Mouse (Mus musculus) testis, adult 10 weeks (tissue): ENCODE data around the gene Ago4. TPM values are rescaled to one million over a fixed set of nuclear protein-coding genes. Genes with fewer than 3 reads are reported as not detected.

Experiments
- polyA plus RNA-seq: library from polyadenylated mRNA; stranded (reverse); fragments of 350-450 nt; fragmentation: Illumina TruSeq; extraction: RNeasy Lipid Tissue Mini Kit (QIAGEN cat#74804); gene quantifications from one replicate; pipeline ENCODE4 v1.2.3, GENCODE M21; 2014; ENCODE audit warnings: low read depth, low replicate concordance

The Ago4 gene
- polyA plus RNA-seq = 14.2 TPM

DNA sequence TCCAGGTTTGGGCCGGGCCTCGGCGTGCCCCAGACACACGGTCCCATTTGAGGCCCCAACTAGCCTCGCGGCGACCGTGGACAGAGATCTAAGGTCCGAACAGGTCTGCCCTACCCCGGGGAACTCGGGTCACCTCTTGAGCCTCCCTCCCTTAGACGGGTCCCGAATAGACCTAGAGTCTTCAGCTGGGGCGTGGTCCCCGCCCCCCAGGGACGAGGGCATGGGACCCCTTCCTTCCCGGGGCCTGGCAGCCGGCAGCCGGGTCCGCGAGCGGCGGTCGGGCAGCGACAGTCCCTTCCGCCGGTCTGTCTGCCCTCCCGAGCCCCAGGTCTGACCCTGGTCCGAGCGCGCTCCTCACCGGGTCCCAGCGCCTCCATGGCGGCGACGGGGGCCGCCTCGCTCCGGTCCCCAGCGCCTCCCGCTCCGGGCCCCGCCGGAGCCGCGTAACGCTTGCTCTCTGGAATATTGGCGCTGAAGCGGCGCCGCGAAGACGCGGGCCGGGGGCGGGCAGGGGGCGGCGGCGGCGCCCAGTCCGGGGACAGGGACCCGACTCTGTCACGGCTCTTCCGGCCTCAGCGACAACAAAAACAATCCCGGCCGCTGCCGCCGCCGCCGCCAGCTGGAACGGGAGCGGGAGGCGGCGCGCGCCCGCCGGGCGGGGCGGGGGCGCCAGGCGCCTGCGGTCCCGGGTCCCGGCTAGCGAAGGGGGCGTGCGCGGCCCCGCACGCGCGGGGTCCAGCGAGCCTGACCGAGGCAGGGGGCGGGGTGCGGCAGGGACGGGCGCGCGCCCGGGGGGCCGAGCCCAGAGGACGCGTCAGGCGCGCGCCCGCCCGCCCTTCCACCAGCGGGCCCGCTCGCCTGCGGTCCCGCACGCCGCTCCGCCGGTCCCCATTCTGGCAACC, at the start of gene Ago4:
Ago4 (minus strand) TSS at position 646 of the 902 bp plus-strand sequence.

DNA sequence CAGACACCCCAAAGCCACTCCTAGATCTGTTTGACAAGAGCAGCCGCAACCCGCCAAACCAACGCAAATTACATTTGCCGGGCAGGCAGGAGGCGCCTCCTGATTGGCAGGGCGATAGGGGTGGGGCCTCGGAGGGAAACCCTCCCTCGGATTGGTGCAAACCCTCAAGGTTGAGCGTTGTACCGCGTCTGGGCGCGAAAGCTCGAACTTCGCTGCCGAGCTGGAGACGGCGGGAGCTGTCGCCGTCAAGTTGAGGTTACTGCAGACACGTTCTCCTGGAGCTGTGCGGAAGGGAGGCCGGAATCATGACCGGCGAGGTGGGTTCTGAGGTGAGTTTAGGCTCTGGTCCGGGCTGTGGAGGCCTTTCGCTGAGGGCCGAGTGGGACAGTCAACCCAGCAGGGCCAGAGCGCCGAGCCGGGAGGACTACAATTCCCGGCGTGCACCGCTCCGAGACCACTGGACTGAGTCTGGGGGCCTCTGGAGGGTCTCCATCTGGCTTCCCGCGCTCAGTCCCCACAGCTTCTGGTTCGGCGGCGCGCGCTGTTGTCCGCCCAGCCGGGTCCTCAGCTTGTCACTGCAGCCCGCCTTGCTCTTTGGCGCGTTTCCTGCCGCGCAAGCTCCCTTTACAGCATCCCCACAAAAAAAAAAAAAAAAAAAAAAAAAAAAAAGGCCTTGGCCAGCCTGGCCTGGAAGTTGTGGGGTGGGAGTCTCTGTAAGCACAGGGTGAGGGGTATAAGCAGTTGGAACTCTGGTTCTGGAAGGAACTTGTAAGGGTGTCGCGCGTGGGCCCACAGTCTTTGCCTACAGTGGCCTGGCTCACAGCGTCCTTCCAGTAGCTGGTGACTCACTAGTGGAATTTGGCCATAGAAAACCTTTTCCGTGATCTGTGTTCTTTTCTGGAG, 23.8 kb upstream of the Ago4 start, which contains the start of gene Clspn:
Clspn (plus strand) TSS at position 127 of the 903 bp plus-strand sequence.

DNA sequence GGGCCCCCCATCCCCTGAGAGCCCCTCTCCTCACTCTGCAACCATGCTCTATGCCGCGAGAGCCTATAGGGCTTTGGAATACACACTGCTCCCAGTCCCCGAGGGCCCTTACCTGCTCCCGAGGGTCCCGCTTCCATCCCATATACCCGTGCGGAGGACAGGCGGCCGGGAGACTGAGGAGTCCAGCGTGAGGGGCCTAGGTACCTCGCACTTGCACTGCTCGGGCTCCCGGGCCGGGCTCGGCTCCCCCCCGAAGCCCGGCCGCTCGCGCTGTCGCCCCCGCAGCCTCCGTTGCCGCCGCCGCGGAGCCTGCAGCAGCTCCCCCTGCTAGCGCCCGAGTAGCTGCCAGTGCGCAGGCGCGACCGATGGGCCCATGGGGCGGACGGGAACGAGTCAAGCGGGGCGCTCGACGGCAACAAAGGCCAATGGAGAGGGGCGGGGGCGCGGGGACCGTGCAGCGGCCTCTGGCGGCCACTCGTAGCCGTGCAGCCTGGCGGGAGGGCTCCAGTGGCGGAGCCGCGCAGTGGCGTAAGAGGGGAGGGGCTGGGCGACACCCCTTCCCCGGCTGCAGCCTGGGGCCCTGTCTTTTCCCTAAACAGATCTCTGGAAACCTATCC, 64.9 kb downstream of the Ago4 start, which contains the start of gene Ago1:
Ago1 (minus strand) TSS at position 299 of the 617 bp plus-strand sequence.

Other genes with a start within 250 kb of the Ago4 start
- 0.62 TPM for gene Col8a2, start 246.7 kb downstream of the Ago4 start, polyA plus RNA-seq
- 0.29 TPM for gene Adprhl2, start 211.8 kb downstream of the Ago4 start, polyA plus RNA-seq
- gene Tekt2, start 207.8 kb downstream of the Ago4 start, polyA plus RNA-seq = 63.9 TPM
- gene Ago3, start 103.9 kb downstream of the Ago4 start, polyA plus RNA-seq = 11.9 TPM
- gene Ago1, start 64.9 kb downstream of the Ago4 start, polyA plus RNA-seq = 2.9 TPM
- 5.3 TPM for gene Clspn, start 23.5 kb upstream of the Ago4 start, polyA plus RNA-seq
- gene 5730409E04Rik, start 76.3 kb upstream of the Ago4 start, polyA plus RNA-seq = 1.8 TPM
- 33.5 TPM for gene Psmb2, start 144.2 kb upstream of the Ago4 start, polyA plus RNA-seq
- not detected for gene Tfap2e, start 202.8 kb upstream of the Ago4 start, polyA plus RNA-seq
- 0.15 TPM for gene Ncdn, start 220.0 kb upstream of the Ago4 start, polyA plus RNA-seq
- gene AU040320, start 220.1 kb upstream of the Ago4 start, polyA plus RNA-seq = 7.3 TPM